Mouse (Mus musculus) CD4-positive, CD25-positive, alpha-beta regulatory T cell, adult 2 months (primary cell): Measurements from ENCODE around the gene Rnf215.

Source experiments
- DNase-seq: peaks from one replicate; pipeline ENCODE4 v3.0.0-alpha.2; 2012; ENCODE audit warnings: low read depth, low spot score

Gene Rnf215

DNA sequence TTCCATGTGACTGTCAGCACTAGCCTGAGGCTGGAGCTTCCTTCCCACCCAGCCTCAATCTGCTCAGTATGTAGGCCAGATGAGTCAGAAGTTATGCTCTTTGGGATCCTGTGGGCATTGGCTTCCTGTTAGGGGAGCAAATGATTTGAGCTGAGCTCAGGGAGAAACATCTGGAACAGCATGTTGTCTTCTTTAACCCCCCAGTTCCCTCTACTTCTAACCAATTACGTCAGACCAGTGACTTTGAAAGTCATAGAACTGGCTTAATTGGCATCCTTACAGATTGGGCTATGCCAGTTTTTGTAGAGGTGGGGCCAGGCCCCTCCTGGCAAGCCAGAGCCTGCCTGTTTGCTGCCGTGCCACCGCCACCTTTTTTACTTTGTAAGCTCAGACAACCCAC lies 55.7 kb downstream of the Rnf215 start:
- no peak for DNase-seq
